Mouse (Mus musculus): ENCODE measurements around the gene Zbtb12. TPM values are rescaled to one million over a fixed set of nuclear protein-coding genes. Genes with fewer than 3 reads are reported as not detected.
A peak's percentile ranks its signal among the peaks of the same experiment; 100 is the strongest.

The Zbtb12 gene
- polyA plus RNA-seq, 1 experiment from 2014 or later: 7.8 TPM

- Histone ChIP-seq H3K27ac (peak overlapping the region; percentile 6; the same call in 1 of the 2 replicates), H3K4me1 (peaks cover 23% of the 10 kb centered on the region), H3K9me3 (replicated peaks) (no peaks in the 10 kb centered on the region), H3K4me3 (peak overlapping the region; percentile 81), H3K36me3 (ENCODE audit: poor library complexity, severe bottlenecking) (peaks cover 61% of the 10 kb centered on the region), H3K27me3 (no peaks in the 10 kb centered on the region), H3K9ac (peak overlapping the region; percentile 85), H3K4me2 (peak overlapping the region; percentile 96)
- ATAC-seq: no peak; the same call in 1 of the 2 replicates
- WGBS: 1% methylated on average over 25 of the region's 25 CpGs
Observed at GRCm38 (mm10) chr17:34850517-34851125, 28.7 kb upstream of the Zbtb12 start.

- Histone ChIP-seq H3K9ac (no peak overlapping the region), H3K27ac (no peak overlapping the region), H3K4me3 (no peak overlapping the region), H3K36me3 (ENCODE audit: poor library complexity, severe bottlenecking) (peaks cover 59% of the 10 kb centered on the region), H3K4me1 (peaks cover 23% of the 10 kb centered on the region), H3K4me2 (no peak overlapping the region), H3K9me3 (replicated peaks) (no peaks in the 10 kb centered on the region), H3K27me3 (no peaks in the 10 kb centered on the region)
- ATAC-seq: no peak
- WGBS: 84% methylated on average over 8 of the region's 8 CpGs
Observed at GRCm38 (mm10) chr17:34853511-34853910, 25.8 kb upstream of the Zbtb12 start.

- ATAC-seq: no peak
- no peaks in the 10 kb centered on the region for H3K9me3 ChIP-seq (replicated peaks)
- no peak overlapping the region for H3K27ac ChIP-seq
- no peak overlapping the region for H3K9ac ChIP-seq
- no peak overlapping the region for H3K4me2 ChIP-seq
- H3K4me1 ChIP-seq: peaks cover 15% of the 10 kb centered on the region
- no peaks in the 10 kb centered on the region for H3K27me3 ChIP-seq
- no peak overlapping the region for H3K4me3 ChIP-seq
- H3K36me3 ChIP-seq (ENCODE audit: poor library complexity, severe bottlenecking): peaks cover 59% of the 10 kb centered on the region
- WGBS: 77% methylated on average over 3 of the region's 3 CpGs
Observed at GRCm38 (mm10) chr17:34854761-34855160, 24.5 kb upstream of the Zbtb12 start.

GRCm38 (mm10) chr17:34855825-34856224 lies 23.5 kb upstream of the Zbtb12 start:
- ATAC-seq: no peak
- Histone ChIP-seq H3K4me2 (no peak overlapping the region), H3K9ac (no peak overlapping the region), H3K4me3 (no peak overlapping the region), H3K36me3 (ENCODE audit: poor library complexity, severe bottlenecking) (peaks cover 59% of the 10 kb centered on the region), H3K9me3 (replicated peaks) (no peaks in the 10 kb centered on the region), H3K27me3 (no peaks in the 10 kb centered on the region), H3K4me1 (peaks cover 11% of the 10 kb centered on the region), H3K27ac (no peak overlapping the region)
- WGBS: 39% methylated on average over 3 of the region's 3 CpGs

- 0 out of 2 replicates have a peak, but pooled peaks cover 11% of the 10 kb centered on the region for H3K27me3 ChIP-seq
- no peak overlapping the region for H3K9ac ChIP-seq
- no peak overlapping the region for H3K27ac ChIP-seq
- H3K4me2 ChIP-seq: no peak overlapping the region
- WGBS: 83% methylated on average over 4 of the region's 4 CpGs
- no peak for ATAC-seq
- H3K4me1 ChIP-seq: no peaks in the 10 kb centered on the region
- peaks cover 44% of the 10 kb centered on the region for H3K36me3 ChIP-seq (ENCODE audit: poor library complexity, severe bottlenecking)
- no peaks in the 10 kb centered on the region for H3K9me3 ChIP-seq (replicated peaks)
- H3K4me3 ChIP-seq: no peak overlapping the region
Observed at GRCm38 (mm10) chr17:34858670-34859069, 20.6 kb upstream of the Zbtb12 start.

GRCm38 (mm10) chr17:34860514-34860913 lies 18.8 kb upstream of the Zbtb12 start:
- 91% methylated on average over 9 of the region's 9 CpGs for WGBS
- H3K36me3 ChIP-seq (ENCODE audit: poor library complexity, severe bottlenecking): peaks cover 26% of the 10 kb centered on the region
- H3K9ac ChIP-seq: no peak overlapping the region
- no peaks in the 10 kb centered on the region for H3K4me1 ChIP-seq
- H3K9me3 ChIP-seq (replicated peaks): no peaks in the 10 kb centered on the region
- H3K4me3 ChIP-seq: no peak overlapping the region
- H3K27ac ChIP-seq: no peak overlapping the region
- no peak for ATAC-seq
- no peak overlapping the region for H3K4me2 ChIP-seq
- H3K27me3 ChIP-seq: 0 out of 2 replicates have a peak, but pooled peaks cover 11% of the 10 kb centered on the region

GRCm38 (mm10) chr17:34861704-34862415 lies 17.4 kb upstream of the Zbtb12 start:
- 76% methylated on average over 13 of the region's 13 CpGs for WGBS

GRCm38 (mm10) chr17:34862416-34863081 lies 16.7 kb upstream of the Zbtb12 start, which contains the start of gene Cfb:
Gene Cfb (minus strand): TSS chr17:34862518.
- no peak for ATAC-seq
- no peaks in the 10 kb centered on the region for H3K9me3 ChIP-seq (replicated peaks)
- WGBS: 75% methylated on average over 8 of the region's 8 CpGs

More at GRCm38 (mm10) chr17:34861704-34862415, 17.4 kb upstream of the Zbtb12 start:
- H3K27me3 ChIP-seq: 0 out of 2 replicates have a peak, but pooled peaks cover 11% of the 10 kb centered on the region
- peaks cover 12% of the 10 kb centered on the region for H3K36me3 ChIP-seq (ENCODE audit: poor library complexity, severe bottlenecking)
- H3K9ac ChIP-seq: no peak overlapping the region
- no peak overlapping the region for H3K4me3 ChIP-seq
- H3K4me2 ChIP-seq: no peak overlapping the region
- H3K9me3 ChIP-seq (replicated peaks): no peaks in the 10 kb centered on the region
- no peaks in the 10 kb centered on the region for H3K4me1 ChIP-seq
- no peak for ATAC-seq
- H3K27ac ChIP-seq: no peak overlapping the region

GRCm38 (mm10) chr17:34865981-34866380 lies 13.3 kb upstream of the Zbtb12 start:
- no peak for ATAC-seq
- Histone ChIP-seq H3K27me3 (0 out of 2 replicates have a peak, but pooled peaks cover 11% of the 10 kb centered on the region), H3K9me3 (replicated peaks) (no peaks in the 10 kb centered on the region), H3K36me3 (ENCODE audit: poor library complexity, severe bottlenecking) (no peaks in the 10 kb centered on the region), H3K9ac (no peak overlapping the region), H3K4me1 (no peaks in the 10 kb centered on the region), H3K27ac (no peak overlapping the region), H3K4me2 (no peak overlapping the region), H3K4me3 (no peak overlapping the region)
- WGBS: 67% methylated on average over 7 of the region's 7 CpGs

More at GRCm38 (mm10) chr17:34862416-34863081, 16.7 kb upstream of the Zbtb12 start, which contains the start of gene Cfb:
- Histone ChIP-seq H3K4me1 (no peaks in the 10 kb centered on the region), H3K4me2 (no peak within 1 kb of the TSS), H3K27me3 (0 out of 2 replicates have a peak, but pooled peaks cover 11% of the 10 kb centered on the region), H3K9ac (no peak within 1 kb of the TSS), H3K4me3 (no peak within 1 kb of the TSS), H3K36me3 (ENCODE audit: poor library complexity, severe bottlenecking) (peaks cover 6% of the 10 kb centered on the region), H3K27ac (no peak within 1 kb of the TSS)

- H3K4me3 ChIP-seq: no peak overlapping the region
- H3K36me3 ChIP-seq (ENCODE audit: poor library complexity, severe bottlenecking): no peaks in the 10 kb centered on the region
- no peak for ATAC-seq
- no peaks in the 10 kb centered on the region for H3K9me3 ChIP-seq (replicated peaks)
- no peak overlapping the region for H3K4me2 ChIP-seq
- WGBS: 92% methylated on average over 6 of the region's 6 CpGs
- H3K4me1 ChIP-seq: no peaks in the 10 kb centered on the region
- H3K27ac ChIP-seq: no peak overlapping the region
- H3K9ac ChIP-seq: no peak overlapping the region
- H3K27me3 ChIP-seq: no peaks in the 10 kb centered on the region
Observed at GRCm38 (mm10) chr17:34874321-34874720, 5.0 kb upstream of the Zbtb12 start.

- H3K9me3 ChIP-seq (replicated peaks): no peaks in the 10 kb centered on the region
- no peaks in the 10 kb centered on the region for H3K36me3 ChIP-seq (ENCODE audit: poor library complexity, severe bottlenecking)
- no peak overlapping the region for H3K9ac ChIP-seq
- no peak for ATAC-seq
- H3K4me2 ChIP-seq: no peak overlapping the region
- no peak overlapping the region for H3K4me3 ChIP-seq
- H3K27ac ChIP-seq: no peak overlapping the region
- peaks cover 10% of the 10 kb centered on the region; the same call in 1 of the 2 replicates for H3K27me3 ChIP-seq
- no peaks in the 10 kb centered on the region for H3K4me1 ChIP-seq
Observed at GRCm38 (mm10) chr17:34881166-34881565, 1.9 kb downstream of the Zbtb12 start.
